Mouse (Mus musculus) lung, postnatal 0 days (tissue): Measurements from ENCODE around the gene Ydjc.
A peak's percentile ranks its signal among the peaks of the same experiment; 100 is the strongest.

Experiments used
- CTCF ChIP-seq: IDR thresholded peaks from 2 replicates; pipeline ENCODE4 v1.5.1; 2016; ENCODE audit warnings: antibody characterized with exemption, mild to moderate bottlenecking
- EP300 ChIP-seq: IDR thresholded peaks from 2 replicates; pipeline ENCODE4 v1.6.1; 2016; ENCODE audit warnings: antibody characterized with exemption, mild to moderate bottlenecking, control low read depth

GRCm38 (mm10) chr16:17204990-17205389 lies 60.6 kb downstream of the Ydjc start:
- peak; percentile 83 for TF ChIP-seq CTCF
- TF ChIP-seq EP300: no peak
